Mouse (Mus musculus) spleen, postnatal 10 days (tissue): Measurements from ENCODE around the gene Slc25a26.
A peak's percentile ranks its signal among the peaks of the same experiment; 100 is the strongest.

Source experiments
- DNase-seq, 2 experiments: peaks; one replicate each; pipeline ENCODE4 v3.0.0; 2021 to 2022; ENCODE audit warnings: low spot score in 2 of 2

Slc25a26 gene

DNA sequence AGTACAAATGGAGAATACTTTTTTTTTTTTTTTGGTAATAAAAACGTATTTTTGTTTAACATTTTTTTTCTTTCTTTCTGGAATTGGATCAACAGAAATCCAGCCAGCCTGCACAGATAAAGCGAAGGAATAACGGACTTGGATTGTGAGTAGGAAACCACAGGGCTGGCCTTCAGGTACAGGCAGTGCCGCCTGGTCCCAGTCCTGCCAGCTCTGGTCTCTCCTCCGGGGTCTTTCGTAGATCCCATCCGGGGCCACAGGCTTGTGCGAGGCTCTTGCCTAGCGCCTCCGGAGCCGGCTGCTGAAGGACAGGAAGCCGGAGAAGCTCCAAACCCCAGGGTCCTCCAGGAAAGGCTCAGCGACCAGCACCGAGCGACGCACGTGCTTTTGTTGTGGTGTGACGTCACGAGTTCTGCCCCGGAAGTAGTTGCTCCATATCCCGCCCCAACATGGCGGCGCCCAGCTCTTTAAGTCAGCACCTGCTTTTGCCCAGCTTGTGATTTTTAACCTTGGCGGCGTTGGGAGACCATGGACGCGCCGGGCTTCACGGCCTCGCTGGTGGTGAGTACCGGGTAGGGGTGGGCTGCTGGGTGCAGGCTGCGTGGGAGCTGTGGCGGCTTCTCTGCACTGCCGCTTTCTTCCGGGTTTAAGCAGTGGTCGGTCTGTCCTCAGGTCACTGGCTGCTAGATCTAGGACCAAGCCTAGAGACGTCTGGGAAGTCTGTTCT lies at the start of gene Slc25a26:
Gene Slc25a26 (plus strand): TSS at position 435 of the 727 bp plus-strand sequence.
- peak; percentile 71 to 87 for DNase-seq

DNA sequence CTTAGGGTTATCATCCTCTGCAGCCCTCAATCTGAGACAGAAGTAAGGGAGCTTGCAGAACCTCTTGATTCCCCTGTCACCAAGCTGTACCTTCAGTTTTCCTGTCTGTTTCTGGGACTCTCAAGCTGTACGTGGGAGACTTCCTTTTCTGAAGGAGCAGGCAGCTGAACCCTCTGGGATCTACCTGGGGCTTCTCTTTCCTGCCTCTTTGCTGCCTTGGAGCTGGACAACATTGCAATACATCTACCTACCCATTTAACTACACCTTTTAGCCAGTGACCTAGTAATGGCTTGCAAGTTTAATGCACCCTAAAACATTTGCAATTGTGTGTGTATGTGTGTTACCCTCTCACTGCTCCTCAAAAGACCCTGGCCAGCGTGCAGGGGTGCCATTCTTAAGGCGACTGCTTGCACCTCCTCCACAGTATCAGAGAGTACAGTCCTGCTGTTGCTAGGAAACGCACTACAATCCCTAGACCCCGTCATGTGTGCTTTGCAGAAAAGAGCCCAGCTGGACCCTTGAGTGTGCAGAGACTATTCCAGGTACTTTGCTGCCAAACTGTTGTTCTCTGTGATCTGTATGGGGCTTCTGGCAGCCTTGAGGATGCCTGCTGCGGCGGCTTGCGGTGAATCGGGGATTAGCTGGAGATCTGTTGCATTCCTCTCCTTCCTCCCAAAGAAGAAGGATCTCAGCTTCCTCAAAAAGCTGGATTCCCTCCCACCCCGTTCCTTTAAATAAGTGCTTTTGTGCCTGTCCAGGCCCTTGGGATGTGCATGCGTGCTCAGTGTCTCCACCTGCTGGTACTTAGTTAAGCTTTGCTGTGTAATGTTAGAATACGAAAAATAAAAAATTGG lies 35.9 kb upstream of the Slc25a26 start:
- DNase-seq: no peak

GRCm38 (mm10) chr6:94466508-94467205 lies 33.5 kb upstream of the Slc25a26 start:
- peak; percentile 8 to 56 for DNase-seq

- DNase-seq: no peak
Measured at GRCm38 (mm10) chr6:94492739-94493138, 7.4 kb upstream of the Slc25a26 start.

DNA sequence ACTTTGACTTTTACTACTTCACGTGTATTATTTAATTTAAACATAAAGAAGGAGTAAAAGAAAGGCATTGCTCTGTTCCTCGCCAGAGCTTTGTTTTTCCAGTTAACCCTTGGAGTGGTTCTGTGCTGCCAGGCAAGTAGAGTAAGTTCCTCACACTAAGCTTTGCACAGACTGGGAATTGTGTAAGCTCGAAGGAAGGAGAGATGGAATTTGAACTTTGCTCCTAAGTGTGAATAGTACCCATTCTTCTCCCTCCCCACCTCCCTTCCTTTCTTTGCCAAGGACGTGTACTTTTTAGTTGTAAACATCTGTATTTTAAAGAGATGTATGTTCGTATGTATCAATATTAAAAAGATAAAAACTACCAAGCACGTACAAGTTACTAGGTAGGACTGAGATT lies 3.8 kb downstream of the Slc25a26 start:
- DNase-seq: no peak

GRCm38 (mm10) chr6:94507921-94508320 lies 7.8 kb downstream of the Slc25a26 start:
- DNase-seq: no peak

DNA sequence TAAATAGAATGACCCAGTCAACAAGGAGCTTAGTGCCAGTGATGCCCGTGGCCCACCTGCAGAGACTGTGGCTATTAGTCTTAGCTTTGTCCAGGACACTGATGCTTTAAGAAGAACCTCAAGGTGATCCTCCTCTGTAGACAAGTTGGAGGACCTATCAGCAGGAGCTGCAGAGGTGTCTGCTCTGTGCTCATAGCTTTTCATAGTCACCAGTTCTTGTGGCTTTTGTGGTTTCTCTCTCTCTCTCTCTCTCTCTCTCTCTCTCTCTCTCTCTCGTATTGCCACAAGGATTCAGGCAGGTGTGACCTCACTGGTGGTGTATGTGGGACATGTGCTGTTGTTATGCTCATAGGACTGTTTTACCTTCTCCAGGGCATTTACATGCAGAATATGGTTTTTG lies 8.7 kb downstream of the Slc25a26 start:
- DNase-seq: no peak

DNA sequence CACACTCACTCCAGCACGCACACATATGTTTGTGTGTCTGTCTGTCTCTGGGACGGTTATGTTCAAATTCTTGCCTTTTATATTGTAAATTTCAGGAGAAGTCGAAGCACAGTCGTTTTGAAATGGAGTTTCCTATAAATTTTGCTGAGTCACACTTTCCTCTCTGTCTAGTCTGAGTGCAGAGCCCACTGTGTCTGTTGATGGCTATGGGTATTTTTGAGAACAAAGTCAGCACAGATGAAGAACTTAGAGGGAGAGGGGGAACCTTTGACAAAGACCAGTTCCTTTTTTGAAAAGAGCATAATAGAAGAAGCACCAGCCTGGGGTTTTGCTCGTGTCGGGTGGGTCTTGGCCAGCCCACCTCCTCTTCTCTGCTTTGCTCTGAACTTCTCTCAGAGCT lies 9.1 kb downstream of the Slc25a26 start:
- no peak for DNase-seq

GRCm38 (mm10) chr6:94518171-94518570 lies 18.0 kb downstream of the Slc25a26 start:
- DNase-seq: peak; percentile 10 to 60

GRCm38 (mm10) chr6:94524335-94524734 lies 24.2 kb downstream of the Slc25a26 start:
- no peak for DNase-seq

DNA sequence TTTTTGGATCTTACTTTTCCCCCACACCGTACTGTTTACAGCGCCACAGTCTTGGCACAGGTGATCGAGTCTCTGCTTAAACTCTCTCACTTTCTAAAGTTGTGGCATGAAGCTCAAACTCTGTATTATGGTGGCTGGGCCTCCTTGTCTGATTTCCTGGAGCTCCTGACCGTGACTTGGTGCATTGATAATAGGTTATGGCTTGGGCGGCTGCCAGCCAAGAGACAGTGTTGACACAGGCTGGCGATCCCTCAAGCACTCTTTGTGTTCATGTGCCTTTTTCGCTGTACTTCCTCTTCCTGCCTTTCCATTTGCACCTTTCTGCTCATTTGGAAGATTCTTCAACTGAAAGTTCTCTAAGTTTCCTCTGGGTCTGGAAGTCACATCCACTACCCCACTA lies 30.6 kb downstream of the Slc25a26 start:
- DNase-seq: no peak

GRCm38 (mm10) chr6:94532086-94532485 lies 32.0 kb downstream of the Slc25a26 start:
- no peak for DNase-seq

GRCm38 (mm10) chr6:94536478-94536877 lies 36.3 kb downstream of the Slc25a26 start:
- no peak for DNase-seq

DNA sequence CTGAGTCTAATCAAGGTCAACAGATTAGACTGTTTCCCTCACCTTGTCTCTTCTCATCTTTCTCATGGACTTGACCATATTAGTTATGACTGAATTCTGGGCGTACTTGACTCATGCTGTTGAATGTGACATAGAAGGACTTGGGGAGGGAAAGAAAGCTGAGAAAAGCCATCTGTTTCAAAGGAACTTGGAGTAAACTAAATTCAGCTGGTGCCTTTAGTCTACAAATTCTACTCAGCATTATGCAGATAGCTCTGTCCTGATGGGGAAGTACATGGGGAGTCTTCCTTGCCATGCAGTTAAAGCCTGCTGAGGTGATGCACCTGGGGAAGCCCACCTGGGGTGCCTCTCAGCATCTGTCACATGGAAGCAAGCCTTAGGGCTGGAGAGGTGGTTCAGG lies 37.5 kb downstream of the Slc25a26 start:
- DNase-seq: no peak

- no peak for DNase-seq
Measured at GRCm38 (mm10) chr6:94540090-94540489, 40.0 kb downstream of the Slc25a26 start.

GRCm38 (mm10) chr6:94540615-94541014 lies 40.5 kb downstream of the Slc25a26 start:
- DNase-seq: no peak

DNA sequence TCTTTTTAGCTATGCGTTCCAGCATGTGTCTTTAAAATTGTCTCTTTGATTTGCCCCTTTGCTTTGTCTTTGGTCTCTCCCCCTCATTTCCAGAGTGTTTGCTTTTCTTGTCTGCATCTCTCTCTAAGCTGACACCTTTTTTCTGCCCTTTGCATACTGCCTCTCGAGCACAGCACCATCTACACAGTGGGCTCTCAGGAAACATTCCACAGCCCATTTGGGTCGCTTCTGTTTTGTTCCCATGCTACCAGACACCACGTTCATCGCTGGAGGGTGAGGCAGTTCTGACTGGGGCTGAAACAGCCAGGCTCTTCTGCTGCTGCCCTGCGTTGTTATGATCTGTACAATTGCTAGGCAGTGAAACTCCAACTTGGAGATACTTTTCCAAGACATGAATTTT lies 41.0 kb downstream of the Slc25a26 start:
- DNase-seq: no peak

DNA sequence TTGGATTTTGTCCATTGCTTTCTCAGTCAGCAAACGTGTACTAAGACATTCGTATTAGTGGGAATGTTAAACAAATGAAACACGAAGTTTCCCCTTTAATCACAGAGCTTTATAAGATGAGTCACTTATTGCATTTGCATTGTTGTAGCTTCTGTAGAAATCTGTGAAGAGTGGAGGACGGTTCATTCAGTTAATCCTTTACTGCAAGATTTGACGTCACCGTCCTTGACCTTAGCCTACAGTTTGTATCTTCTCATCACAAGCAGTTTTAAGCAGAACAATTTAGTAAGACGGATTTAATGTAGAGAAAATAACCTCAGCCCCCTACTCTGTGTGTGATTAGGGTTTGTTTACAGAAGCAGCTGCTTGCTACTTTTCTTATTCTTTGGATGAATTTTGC lies 41.7 kb downstream of the Slc25a26 start:
- no peak for DNase-seq

- peak in 1 of 2 experiments; percentile 34 for DNase-seq
Measured at GRCm38 (mm10) chr6:94543902-94544840, 44.0 kb downstream of the Slc25a26 start.

- DNase-seq: no peak
Measured at GRCm38 (mm10) chr6:94547239-94547638, 47.1 kb downstream of the Slc25a26 start.

- DNase-seq: no peak
Measured at GRCm38 (mm10) chr6:94550298-94550697, 50.2 kb downstream of the Slc25a26 start.
